In genomic region chr9:90245781-90246180, GRCm38 (mm10) we compare ENCODE assay signal across 31 mouse cellular contexts. TPM values are rescaled to one million over a fixed set of nuclear protein-coding genes. Genes with fewer than 3 reads are reported as not detected.
A peak's percentile ranks its signal among the peaks of the same experiment; 100 is the strongest.
DNase-seq lines count a peak whose midpoint lies in the region; ATAC-seq and TF ChIP-seq lines count a peak whose summit lies in the region.
"Had no signal": no experiment of that assay in that cellular context is flagged by ENCODE, and none has a peak within 500 bp of the region (broad histone marks: within the 10 kb centered on the region; RNA-seq: fewer than 3 reads in every experiment).

No protein-coding gene starts in this region.

- TF ChIP-seq CTCF in spleen, adult 2 months (IDR thresholded peaks at IDR 0.05; ENCODE audit: extremely low read depth, insufficient read depth, insufficient read length, insufficient replicate concordance), result no peak
- TF ChIP-seq CTCF in MEL (IDR thresholded peaks at IDR 0.05 in 2 of 3, conservative IDR thresholded peaks at IDR 0.05 in 1 of 3; ENCODE audit: control insufficient read depth in 1 of 3, insufficient read depth in 1 of 3, low read depth in 2 of 3, low read length in 3 of 3, poor library complexity in 1 of 3, severe bottlenecking in 1 of 3), result no peak

- H3K4me1 ChIP-seq in spleen, adult 2 months (ENCODE audit: control insufficient read depth, insufficient read depth, insufficient read length), result peaks cover 3% of the 10 kb centered on the region; the same call in 1 of the 2 replicates
- H3K4me1 ChIP-seq in MEL (ENCODE audit: control insufficient read depth in 1 of 2, insufficient read depth in 2 of 2, low read length in 2 of 2), result peaks cover 37 to 46% of the 10 kb centered on the region in 2 experiments
- peaks cover 95% of the 10 kb centered on the region for H3K4me1 ChIP-seq in liver, embryonic 13.5 days (replicated peaks)
- no peaks in the 10 kb centered on the region for H3K4me1 ChIP-seq in hindbrain, embryonic 14.5 days (replicated peaks; ENCODE audit: control insufficient read depth, insufficient read depth, low read length)
- H3K4me1 ChIP-seq: embryonic facial prominence, embryonic 13.5 days; forebrain, embryonic 10.5 days; forebrain, embryonic 15.5 days; midbrain, embryonic 12.5 days; neural tube, embryonic 12.5 days had no signal

- TF ChIP-seq EP300 in MEL (IDR thresholded peaks at IDR 0.05; ENCODE audit: low read depth in 1 of 2, low read length in 2 of 2), result no peak

- H3K4me2 ChIP-seq in liver, embryonic 13.5 days, result no peak overlapping the region
- no peak overlapping the region for H3K4me2 ChIP-seq in hindbrain, embryonic 14.5 days (replicated peaks)
- H3K4me2 ChIP-seq: embryonic facial prominence, embryonic 13.5 days; forebrain, embryonic 15.5 days; lung, embryonic 14.5 days; midbrain, embryonic 12.5 days; neural tube, embryonic 12.5 days; stomach, embryonic 15.5 days had no signal

- H3K9me3 ChIP-seq in MEL (replicated peaks; ENCODE audit: insufficient read depth, low read length), result no peaks in the 10 kb centered on the region
- H3K9me3 ChIP-seq in liver, embryonic 13.5 days (replicated peaks), result no peaks in the 10 kb centered on the region
- no peaks in the 10 kb centered on the region for H3K9me3 ChIP-seq in hindbrain, embryonic 14.5 days (ENCODE audit: control insufficient read depth, low read length)
- H3K9me3 ChIP-seq: embryonic facial prominence, embryonic 13.5 days; forebrain, embryonic 10.5 days; forebrain, embryonic 15.5 days; midbrain, embryonic 12.5 days; neural tube, embryonic 12.5 days; stomach, embryonic 15.5 days had no signal

- TF ChIP-seq RAD21 in MEL (IDR thresholded peaks at IDR 0.05; ENCODE audit: low read depth, low read length), result no peak

- H3K36me3 ChIP-seq in spleen, adult 2 months (ENCODE audit: control insufficient read depth, insufficient read depth, low read length), result no peaks in the 10 kb centered on the region
- peaks cover 3 to 46% of the 10 kb centered on the region in 2 experiments for H3K36me3 ChIP-seq in MEL (ENCODE audit: control insufficient read depth in 1 of 2, insufficient read depth in 2 of 2, low read length in 2 of 2)
- H3K36me3 ChIP-seq in liver, embryonic 13.5 days, result peaks cover 65% of the 10 kb centered on the region
- peaks cover 3% of the 10 kb centered on the region; the same call in 1 of the 2 replicates for H3K36me3 ChIP-seq in hindbrain, embryonic 14.5 days (replicated peaks; ENCODE audit: control insufficient read depth, insufficient read depth)
- H3K36me3 ChIP-seq: forebrain, embryonic 15.5 days; G1E; midbrain, embryonic 12.5 days had no signal

- H3K27me3 ChIP-seq in spleen, adult 2 months (ENCODE audit: control insufficient read depth, insufficient read depth, low read length), result no peaks in the 10 kb centered on the region
- H3K27me3 ChIP-seq in MEL (ENCODE audit: control insufficient read depth in 1 of 2, insufficient read depth in 2 of 2, low read length in 2 of 2), result no peaks in the 10 kb centered on the region
- no peaks in the 10 kb centered on the region for H3K27me3 ChIP-seq in liver, embryonic 13.5 days
- no peaks in the 10 kb centered on the region for H3K27me3 ChIP-seq in hindbrain, embryonic 14.5 days (ENCODE audit: control insufficient read depth, insufficient read depth, low read length)
- H3K27me3 ChIP-seq: embryonic facial prominence, embryonic 13.5 days; forebrain, embryonic 15.5 days; midbrain, embryonic 12.5 days; neural tube, embryonic 12.5 days; Patski; stomach, embryonic 15.5 days had no signal

- WGBS in spleen, adult 2 months, result 73% methylated on average over 5 of the region's 5 CpGs
- 41% methylated on average over 5 of the region's 5 CpGs for WGBS in liver, embryonic 13.5 days (ENCODE audit: insufficient replicate concordance)
- 90% methylated on average over 5 of the region's 5 CpGs for WGBS in hindbrain, embryonic 14.5 days

- no peak overlapping the region for H3K9ac ChIP-seq in MEL (ENCODE audit: control insufficient read depth, low read depth, low read length, poor library complexity, severe bottlenecking)
- H3K9ac ChIP-seq in liver, embryonic 13.5 days, result 0 out of 2 replicates have a peak overlapping the region, but pooled peaks have one; percentile 18
- no peak overlapping the region for H3K9ac ChIP-seq in hindbrain, embryonic 14.5 days
- H3K9ac ChIP-seq: embryonic facial prominence, embryonic 13.5 days; forebrain, embryonic 15.5 days; lung, embryonic 14.5 days; midbrain, embryonic 12.5 days; neural tube, embryonic 12.5 days; stomach, embryonic 15.5 days had no signal

- H3K27ac ChIP-seq in spleen, adult 2 months (ENCODE audit: insufficient read depth, low read length), result peak overlapping the region; percentile 14; the same call in 1 of the 2 replicates
- peak overlapping the region; percentile 4; the same call in 1 of the 2 replicates for H3K27ac ChIP-seq in MEL (ENCODE audit: control insufficient read depth, low read depth, low read length)
- H3K27ac ChIP-seq in liver, embryonic 13.5 days, result peak overlapping the region; percentile 99
- H3K27ac ChIP-seq in hindbrain, embryonic 14.5 days, result no peak overlapping the region
- H3K27ac ChIP-seq: embryonic facial prominence, embryonic 13.5 days; forebrain, embryonic 10.5 days; forebrain, embryonic 15.5 days; gastrocnemius, adult 2 months; heart, adult 2 months; hindbrain, postnatal 0 days; midbrain, embryonic 12.5 days; neural tube, embryonic 12.5 days; stomach, embryonic 15.5 days had no signal

- no peak for ATAC-seq in liver, embryonic 13.5 days (ENCODE audit: low read depth)
- no peak for ATAC-seq in hindbrain, embryonic 14.5 days (ENCODE audit: low FRiP score)
- ATAC-seq: forebrain, embryonic 15.5 days; hindbrain, postnatal 0 days; intestine, postnatal 0 days; Patski had no signal

- DNase-seq in spleen, adult 2 months (ENCODE audit: low read depth in 1 of 2, low spot score in 2 of 2), result no peak
- DNase-seq in spleen, adult 12 weeks (ENCODE audit: low spot score), result no peak
- DNase-seq in MEL (ENCODE audit: low read depth, low spot score), result no peak
- DNase-seq in liver, embryonic 13.5 days, result no peak
- no peak for DNase-seq in urinary bladder, postnatal 36 days (ENCODE audit: low spot score in 2 of 2)
- no peak for DNase-seq in lung, postnatal 4 days
- no peak for DNase-seq in hindbrain, embryonic 14.5 days (ENCODE audit: low spot score)
- DNase-seq: adrenal gland, postnatal 14 days; cerebellum, adult 11-12 months; cerebellum, adult 9-11 months; embryo, embryonic 11 days; gastrocnemius, adult 2 months; heart, adult 2 months; kidney, adult 9 months; kidney, postnatal 10 days; layer of hippocampus, postnatal 36 days; left cerebral cortex, postnatal 4 days; lung, embryonic 14.5 days; lung, postnatal 14 days; thymus, postnatal 25 days had no signal

- no peak for TF ChIP-seq POLR2A in spleen, adult 2 months (IDR thresholded peaks at IDR 0.05; ENCODE audit: low read depth, low read length)
- no peak for TF ChIP-seq POLR2A in MEL (IDR thresholded peaks at IDR 0.05; ENCODE audit: control insufficient read depth in 1 of 2, insufficient read depth in 1 of 2, low read depth in 1 of 2, low read length in 2 of 2, poor library complexity in 1 of 2)

- peaks cover under 1% of the 10 kb centered on the region; the same call in 1 of the 2 replicates for H3K79me2 ChIP-seq in MEL (ENCODE audit: control insufficient read depth, insufficient read depth, low read length, poor library complexity)

- no peak overlapping the region for H3K4me3 ChIP-seq in spleen, adult 2 months (ENCODE audit: extremely low read depth, insufficient read depth, insufficient read length)
- no peak overlapping the region for H3K4me3 ChIP-seq in MEL (ENCODE audit: control insufficient read depth in 1 of 2, insufficient read depth in 1 of 2, low read depth in 2 of 2, low read length in 2 of 2)
- H3K4me3 ChIP-seq in liver, embryonic 13.5 days (replicated peaks), result no peak overlapping the region
- no peak overlapping the region for H3K4me3 ChIP-seq in hindbrain, embryonic 14.5 days (replicated peaks; ENCODE audit: low read length)
- H3K4me3 ChIP-seq: embryonic facial prominence, embryonic 13.5 days; forebrain, embryonic 10.5 days; forebrain, embryonic 15.5 days; gastrocnemius, adult 2 months; heart, adult 2 months; midbrain, embryonic 12.5 days; myocyte; neural tube, embryonic 12.5 days; stomach, embryonic 15.5 days had no signal

TF ChIP-seq in MEL, 35 proteins besides CTCF, POLR2A, EP300 and RAD21:
- TF ChIP-seq USF1 (IDR thresholded peaks at IDR 0.05; ENCODE audit: low read depth, low read length) (peak; percentile 66; the same call in 1 of the 2 replicates), MAFK (IDR thresholded peaks at IDR 0.05; ENCODE audit: borderline replicate concordance, low read depth, low read length) (no peak), RCOR1 (IDR thresholded peaks at IDR 0.05; ENCODE audit: low read depth, low read length) (no peak)

RNA-seq across cellular contexts. Expression of gene Tbc1d2b, which starts 24.8 kb away (rescaled TPM):
- 26.4 and 27.8 TPM in 2 replicates for polyA plus RNA-seq in spleen, adult 2 months (2012; rRNA removed)
- total RNA-seq in MEL (2012; rRNA removed), result 6.5 and 7.1 TPM in 2 replicates
- 10 to 100 TPM in 1 of 2 experiments, not detected in 1; 12.6 TPM for polyA plus RNA-seq in MEL (2012; ENCODE audit: insufficient read depth in 1 of 2, insufficient read length in 2 of 2, low read depth in 1 of 2, low replicate concordance in 2 of 2, missing spikeins in 1 of 2)
- polyA plus RNA-seq in liver, embryonic 13.5 days (2015; fragmentation: Nextera tagmentation; extraction: Ambion mirVana), result 6.5 and 8.2 TPM in 2 replicates
- 7.5 and 8.1 TPM in 2 replicates for polyA plus RNA-seq in hindbrain, embryonic 14.5 days (2014; fragmentation: Nextera tagmentation; extraction: Ambion mirVana)
